Comparison of ENCODE assay signal across 10 mouse cellular contexts in genomic region chr14:93009147-93010064, GRCm38 (mm10).
DNase-seq lines count a peak whose midpoint lies in the region; ATAC-seq lines count a peak whose summit lies in the region.
"Had no signal": no experiment of that assay in that cellular context is flagged by ENCODE, and none has a peak within 500 bp of the region (broad histone marks: within the 10 kb centered on the region; RNA-seq: fewer than 3 reads in every experiment).

No protein-coding gene starts in this region.

- H3K4me1 ChIP-seq in kidney, embryonic 16.5 days (ENCODE audit: insufficient read depth, low read length), result no peaks in the 10 kb centered on the region
- peaks cover 12% of the 10 kb centered on the region for H3K4me1 ChIP-seq in forebrain, embryonic 10.5 days
- H3K4me1 ChIP-seq: embryonic facial prominence, embryonic 13.5 days had no signal

- no peaks in the 10 kb centered on the region for H3K9me3 ChIP-seq in kidney, embryonic 16.5 days (ENCODE audit: low read length)
- H3K9me3 ChIP-seq in forebrain, embryonic 10.5 days, result no peaks in the 10 kb centered on the region
- H3K9me3 ChIP-seq: embryonic facial prominence, embryonic 13.5 days had no signal

- no peak overlapping the region for H3K4me3 ChIP-seq in kidney, embryonic 16.5 days (ENCODE audit: low read length)
- H3K4me3 ChIP-seq in forebrain, embryonic 10.5 days, result no peak overlapping the region
- H3K4me3 ChIP-seq: embryonic facial prominence, embryonic 13.5 days had no signal

- no peak overlapping the region for H3K27ac ChIP-seq in kidney, embryonic 16.5 days (ENCODE audit: low read length)
- H3K27ac ChIP-seq in forebrain, embryonic 10.5 days, result peak overlapping the region; percentile 54; the same call in 1 of the 2 replicates
- H3K27ac ChIP-seq: embryonic facial prominence, embryonic 13.5 days had no signal

- WGBS in kidney, embryonic 16.5 days, result 77% methylated on average over 5 of the region's 5 CpGs
- 53% methylated on average over 5 of the region's 5 CpGs for WGBS in forebrain, embryonic 10.5 days

- no peaks in the 10 kb centered on the region for H3K36me3 ChIP-seq in kidney, embryonic 16.5 days (ENCODE audit: insufficient read depth, low read length)
- H3K36me3 ChIP-seq in forebrain, embryonic 10.5 days (replicated peaks), result no peaks in the 10 kb centered on the region
- H3K36me3 ChIP-seq: embryonic facial prominence, embryonic 13.5 days had no signal

- no peak overlapping the region for H3K9ac ChIP-seq in kidney, embryonic 16.5 days (replicated peaks; ENCODE audit: low read length)
- H3K9ac ChIP-seq: embryonic facial prominence, embryonic 13.5 days had no signal

- no peak for ATAC-seq in kidney, embryonic 16.5 days (ENCODE audit: low FRiP score, low TSS enrichment)
- ATAC-seq: activated CD4-positive, CD25-positive, alpha-beta regulatory T cell, adult 4 months had no signal

- DNase-seq in kidney, adult 9 months, result peak; percentile 7
- DNase-seq in forebrain, embryonic 10.5 days (ENCODE audit: extremely low spot score, low spot score), result peak; percentile 38
- DNase-seq in layer of hippocampus, adult 9-10 months (ENCODE audit: low spot score), result peak; percentile 36
- peak; percentile 53 for DNase-seq in retina, postnatal 7 days (ENCODE audit: low read depth, low spot score)
- DNase-seq in heart, adult 18-20 months, result no peak
- DNase-seq in adrenal gland, postnatal 4 days (ENCODE audit: low spot score in 2 of 2), result no peak
- DNase-seq in lung, postnatal 4 days, result no peak

- no peaks in the 10 kb centered on the region for H3K27me3 ChIP-seq in kidney, embryonic 16.5 days (ENCODE audit: insufficient read depth, low read length)
- H3K27me3 ChIP-seq in forebrain, embryonic 10.5 days (ENCODE audit: poor library complexity, severe bottlenecking), result peaks cover 5% of the 10 kb centered on the region; the same call in 1 of the 2 replicates
- H3K27me3 ChIP-seq: embryonic facial prominence, embryonic 13.5 days had no signal

- H3K4me2 ChIP-seq in kidney, embryonic 16.5 days (replicated peaks; ENCODE audit: low read depth, low read length), result no peak overlapping the region
- H3K4me2 ChIP-seq: embryonic facial prominence, embryonic 13.5 days had no signal

Comparison
In these comparisons a context has a peak if more than half of its experiments do, and no peak if none do; other contexts are left out.
1. DNase-seq: peak in kidney, adult 9 months (single experiment), forebrain, embryonic 10.5 days (single experiment), layer of hippocampus, adult 9-10 months (single experiment) and retina, postnatal 7 days (single experiment); none in heart, adult 18-20 months (0 of 2), adrenal gland, postnatal 4 days (0 of 2) and lung, postnatal 4 days (0 of 2).